Mouse (Mus musculus): Measurements from ENCODE around the gene Usp48.

GRCm38 (mm10) chr4:137643459-137643858 is 49.9 kb downstream of the Usp48 start:
- TF ChIP-seq CTCF (IDR thresholded peaks at IDR 0.05; ENCODE audit: extremely low read depth, insufficient read length, insufficient replicate concordance, low read depth, low read length) (no peak), POLR2A (IDR thresholded peaks at IDR 0.05; ENCODE audit: low read depth, low read length) (no peak)

All from small intestine, adult 2 months (tissue).